In the genomic region with DNA sequence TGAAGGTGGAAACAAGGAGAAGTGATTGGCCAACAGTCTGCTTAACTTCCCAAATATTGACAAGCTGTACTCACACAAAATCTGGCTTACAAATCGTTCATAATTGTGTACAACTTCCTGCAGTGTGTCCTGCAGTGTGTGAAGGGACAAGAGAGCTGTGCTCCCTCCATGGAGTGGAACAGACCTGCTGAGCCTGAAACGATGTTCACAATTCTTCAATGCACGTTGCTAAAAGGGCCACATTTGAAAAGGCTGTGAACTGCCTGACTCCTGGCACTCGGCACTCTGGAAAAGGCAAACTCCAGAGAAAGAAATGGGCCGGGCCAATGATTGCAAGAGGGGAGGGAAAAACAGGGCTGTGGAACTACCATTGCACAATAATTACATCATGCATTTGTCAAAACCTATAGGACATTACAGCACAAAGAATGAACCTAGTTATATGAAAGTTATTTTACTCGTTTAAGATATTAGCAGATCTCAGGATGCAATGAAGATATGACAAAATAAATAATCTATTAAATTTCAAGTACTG, we compare ENCODE assay signal across 21 mouse cellular contexts. TPM values are rescaled to one million over a fixed set of nuclear protein-coding genes. Genes with fewer than 3 reads are reported as not detected.
DNase-seq lines count a peak whose midpoint lies in the region; ATAC-seq and TF ChIP-seq lines count a peak whose summit lies in the region.
"Had no signal": no experiment of that assay in that cellular context is flagged by ENCODE, and none has a peak within 500 bp of the region (broad histone marks: within the 10 kb centered on the region; RNA-seq: fewer than 3 reads in every experiment).

No protein-coding gene starts in this region.

- TF ChIP-seq EP300 in liver, postnatal 0 days (IDR thresholded peaks at IDR 0.05; ENCODE audit: low read depth) = peak; percentile 52; the same call in 1 of the 2 replicates

- no peaks in the 10 kb centered on the region for H3K9me3 ChIP-seq in lung, embryonic 15.5 days
- H3K9me3 ChIP-seq in liver, postnatal 0 days (ENCODE audit: low read length) = no peaks in the 10 kb centered on the region
- H3K9me3 ChIP-seq in stomach, embryonic 16.5 days (replicated peaks; ENCODE audit: control insufficient read depth, low read length) = no peaks in the 10 kb centered on the region
- H3K9me3 ChIP-seq: embryonic facial prominence, embryonic 15.5 days; forebrain, embryonic 12.5 days; limb, embryonic 10.5 days; neural tube, embryonic 13.5 days had no signal

- no peak overlapping the region for H3K4me2 ChIP-seq in lung, embryonic 15.5 days
- H3K4me2 ChIP-seq in liver, postnatal 0 days (ENCODE audit: low read depth, low read length) = peak overlapping the region; percentile 11; the same call in 1 of the 2 replicates
- H3K4me2 ChIP-seq in stomach, embryonic 16.5 days (ENCODE audit: low read depth, low read length) = no peak overlapping the region
- H3K4me2 ChIP-seq: embryonic facial prominence, embryonic 15.5 days; forebrain, embryonic 12.5 days; heart, embryonic 11.5 days; neural tube, embryonic 13.5 days had no signal

- 40% methylated on average over 6 of the region's 6 CpGs for WGBS in lung, embryonic 15.5 days
- WGBS in liver, postnatal 0 days (ENCODE audit: insufficient replicate concordance) = 39% methylated on average over 6 of the region's 6 CpGs
- WGBS in stomach, embryonic 16.5 days = 54% methylated on average over 6 of the region's 6 CpGs

- no peak for DNase-seq in lung, postnatal 14 days
- peak; percentile 49 for DNase-seq in liver, postnatal 0 days
- DNase-seq in kidney, postnatal 14 days = no peak
- DNase-seq in gastrocnemius, postnatal 14 days = no peak
- DNase-seq in cerebellum, postnatal 14 days = no peak
- DNase-seq: cerebellum, adult 11 months; heart, postnatal 4 days; right cerebral cortex, postnatal 4 days; thymus, postnatal 14 days had no signal

- no peaks in the 10 kb centered on the region for H3K27me3 ChIP-seq in lung, embryonic 15.5 days
- H3K27me3 ChIP-seq in liver, postnatal 0 days (ENCODE audit: insufficient read depth, low read length) = no peaks in the 10 kb centered on the region
- H3K27me3 ChIP-seq in stomach, embryonic 16.5 days (ENCODE audit: control insufficient read depth, insufficient read depth, low read length) = no peaks in the 10 kb centered on the region
- H3K27me3 ChIP-seq: embryonic facial prominence, embryonic 15.5 days; neural tube, embryonic 13.5 days had no signal

- no peaks in the 10 kb centered on the region for H3K36me3 ChIP-seq in lung, embryonic 15.5 days
- H3K36me3 ChIP-seq in liver, postnatal 0 days (replicated peaks; ENCODE audit: insufficient read depth, low read length) = no peaks in the 10 kb centered on the region
- no peaks in the 10 kb centered on the region for H3K36me3 ChIP-seq in stomach, embryonic 16.5 days (ENCODE audit: control insufficient read depth, insufficient read depth, low read length)
- H3K36me3 ChIP-seq: embryonic facial prominence, embryonic 15.5 days; forebrain, embryonic 12.5 days; limb, embryonic 10.5 days; neural tube, embryonic 13.5 days had no signal

- no peak overlapping the region for H3K4me3 ChIP-seq in lung, embryonic 15.5 days
- no peak overlapping the region for H3K4me3 ChIP-seq in liver, postnatal 0 days (ENCODE audit: low read depth, low read length)
- no peak overlapping the region for H3K4me3 ChIP-seq in stomach, embryonic 16.5 days (replicated peaks; ENCODE audit: low read length)
- H3K4me3 ChIP-seq: embryonic facial prominence, embryonic 15.5 days; forebrain, embryonic 12.5 days; layer of hippocampus, adult 2 months; limb, embryonic 10.5 days; megakaryocyte, embryonic 14.5 days; neural tube, embryonic 13.5 days had no signal

- ATAC-seq in lung, embryonic 15.5 days (ENCODE audit: borderline replicate concordance, extremely low read depth, low FRiP score, low TSS enrichment) = no peak
- ATAC-seq in granulocyte monocyte progenitor cell, adult 5-6 weeks (replicated peaks; ENCODE audit: poor library complexity, severe bottlenecking) = peak; percentile 42
- ATAC-seq in liver, postnatal 0 days = peak; percentile 88
- ATAC-seq in stomach, embryonic 16.5 days (ENCODE audit: insufficient read depth, low FRiP score) = no peak
- ATAC-seq: CD4-positive, CD25-positive, alpha-beta regulatory T cell, adult 4 months; hindbrain, postnatal 0 days had no signal

- H3K9ac ChIP-seq in lung, embryonic 15.5 days = no peak overlapping the region
- no peak overlapping the region for H3K9ac ChIP-seq in liver, postnatal 0 days (replicated peaks)
- no peak overlapping the region for H3K9ac ChIP-seq in stomach, embryonic 16.5 days (ENCODE audit: low read length)
- H3K9ac ChIP-seq: embryonic facial prominence, embryonic 15.5 days; forebrain, embryonic 12.5 days; neural tube, embryonic 13.5 days had no signal

- peak overlapping the region; percentile 38 for H3K27ac ChIP-seq in lung, embryonic 15.5 days
- peak overlapping the region; percentile 69 for H3K27ac ChIP-seq in liver, postnatal 0 days (ENCODE audit: low read depth)
- peak overlapping the region; percentile 3; the same call in 1 of the 2 replicates for H3K27ac ChIP-seq in stomach, embryonic 16.5 days (ENCODE audit: low read length)
- H3K27ac ChIP-seq: embryonic facial prominence, embryonic 15.5 days; forebrain, embryonic 12.5 days; hindbrain, postnatal 0 days; layer of hippocampus, adult 2 months; limb, embryonic 10.5 days; neural tube, embryonic 13.5 days had no signal

- H3K4me1 ChIP-seq in lung, embryonic 15.5 days = peaks cover 22% of the 10 kb centered on the region; the same call in 1 of the 2 replicates
- H3K4me1 ChIP-seq in liver, postnatal 0 days (ENCODE audit: insufficient read depth) = peaks cover 7% of the 10 kb centered on the region
- peaks cover 10% of the 10 kb centered on the region for H3K4me1 ChIP-seq in stomach, embryonic 16.5 days (ENCODE audit: control insufficient read depth, insufficient read depth, low read length)
- H3K4me1 ChIP-seq: neural tube, embryonic 13.5 days had no signal

- TF ChIP-seq CTCF in liver, postnatal 0 days (IDR thresholded peaks at IDR 0.05; ENCODE audit: low read depth) = no peak

- intact Hi-C loops in gastrocnemius, postnatal 14 days (cut with DNase I; ENCODE audit: low total_unique reads) = no loop called here

RNA-seq across cellular contexts. Expression of gene Zcchc24, which starts 22.0 kb away (rescaled TPM):
- polyA plus RNA-seq in lung, embryonic 15.5 days (2015; fragmentation: Nextera tagmentation; extraction: Ambion mirVana) = 21.4 and 22.4 TPM in 2 replicates
- total RNA-seq in granulocyte monocyte progenitor cell, adult 5-6 weeks (2014; fragmentation: Nextera tagmentation) = 0.54 and 1.5 TPM in 2 replicates
- 1.3 and 1.6 TPM in 2 replicates for total RNA-seq in granulocyte monocyte progenitor cell, adult 5-6 weeks (2017)
- 13.7 and 13.8 TPM in 2 replicates for polyA plus RNA-seq in liver, postnatal 0 days (2015; fragmentation: Nextera tagmentation; extraction: Ambion mirVana)
- polyA plus RNA-seq in stomach, embryonic 16.5 days (2015; fragmentation: Nextera tagmentation; extraction: Ambion mirVana) = 15.3 and 17.1 TPM in 2 replicates
- 10 to 100 TPM; 45.2 to 45.5 TPM for total RNA-seq in gastrocnemius, postnatal 14 days (2021)

RNA-seq across cellular contexts. Expression of gene Anxa11, which starts 51.1 kb away (rescaled TPM):
- polyA plus RNA-seq in lung, embryonic 15.5 days (2015; fragmentation: Nextera tagmentation; extraction: Ambion mirVana) = 23.3 and 26.1 TPM in 2 replicates
- total RNA-seq in granulocyte monocyte progenitor cell, adult 5-6 weeks (2014; fragmentation: Nextera tagmentation) = 39.6 and 41.1 TPM in 2 replicates
- 7.2 and 9.7 TPM in 2 replicates for total RNA-seq in granulocyte monocyte progenitor cell, adult 5-6 weeks (2017)
- polyA plus RNA-seq in liver, postnatal 0 days (2015; fragmentation: Nextera tagmentation; extraction: Ambion mirVana) = 13.1 and 13.9 TPM in 2 replicates
- polyA plus RNA-seq in stomach, embryonic 16.5 days (2015; fragmentation: Nextera tagmentation; extraction: Ambion mirVana) = 52.1 and 54.4 TPM in 2 replicates
- total RNA-seq in gastrocnemius, postnatal 14 days (2021) = 10 to 100 TPM; 83.7 to 85.1 TPM

Comparison
In these comparisons a context has a peak if more than half of its experiments do, and no peak if none do; other contexts are left out.
1. ATAC-seq: peak in granulocyte monocyte progenitor cell, adult 5-6 weeks (single experiment) and liver, postnatal 0 days (single experiment); none in lung, embryonic 15.5 days (single experiment) and stomach, embryonic 16.5 days (single experiment).
2. H3K27ac ChIP-seq: peak in every context shown above with its lines; median percentile 69 in liver, postnatal 0 days; 38 in lung, embryonic 15.5 days; 3 in stomach, embryonic 16.5 days.